Mouse (Mus musculus) adrenal gland, postnatal 10 days (tissue): Measurements from ENCODE around the gene Prkd1. TPM values are rescaled to one million over a fixed set of nuclear protein-coding genes. Genes with fewer than 3 reads are reported as not detected.

Source experiments
- DNase-seq: peaks from one replicate; pipeline ENCODE4 v3.0.0; 2021; ENCODE audit warnings: mixed read lengths
- total RNA-seq, 2 experiments: library from RNA; stranded (reverse); gene quantifications; 2 replicates each; pipeline ENCODE4 v1.2.3; 2021

Gene Prkd1
- total RNA-seq, 2 experiments from 2014 or later, result 10.0 to 13.1 TPM

DNA sequence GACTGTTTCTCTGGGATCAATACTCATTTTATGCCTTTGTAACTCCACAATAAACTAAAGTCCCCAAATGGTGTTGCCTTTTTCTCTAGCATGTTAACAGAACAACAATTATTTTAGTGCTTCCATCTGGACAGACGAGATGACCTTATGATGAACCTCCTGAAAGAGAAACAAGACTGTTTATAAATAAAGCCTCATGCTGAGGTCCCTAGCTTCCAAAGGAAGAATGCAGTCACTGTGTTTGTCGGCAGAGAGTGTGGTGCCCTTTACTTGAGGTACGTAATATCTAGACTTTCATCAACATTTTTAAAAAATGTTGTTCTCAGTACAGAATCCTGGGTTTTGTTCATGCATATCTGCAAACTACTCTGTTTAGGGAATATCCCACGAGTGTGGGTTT, 90.7 kb downstream of the Prkd1 start:
- no peak for DNase-seq

DNA sequence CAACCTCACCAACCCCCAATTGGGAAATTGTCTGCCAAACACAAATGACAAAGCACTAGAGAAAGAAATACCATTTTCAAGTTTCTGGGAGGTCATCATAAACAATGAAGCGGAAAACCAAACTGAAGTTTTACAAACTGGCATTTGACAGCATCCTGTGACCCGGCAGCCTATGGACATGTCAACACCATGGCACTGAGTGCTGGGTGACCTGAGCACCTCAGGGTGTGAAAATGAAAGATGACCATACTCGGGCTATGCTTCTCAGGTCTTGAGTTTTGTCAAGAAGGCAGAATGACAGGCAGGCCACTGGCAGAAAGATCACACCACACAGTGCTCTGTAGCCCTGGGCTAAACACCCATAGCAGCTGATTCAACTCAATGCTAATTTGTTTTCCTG, 94.7 kb downstream of the Prkd1 start:
- DNase-seq, result no peak

GRCm38 (mm10) chr12:50549860-50550555, 98.9 kb downstream of the Prkd1 start:
- peak; percentile 77 for DNase-seq

DNA sequence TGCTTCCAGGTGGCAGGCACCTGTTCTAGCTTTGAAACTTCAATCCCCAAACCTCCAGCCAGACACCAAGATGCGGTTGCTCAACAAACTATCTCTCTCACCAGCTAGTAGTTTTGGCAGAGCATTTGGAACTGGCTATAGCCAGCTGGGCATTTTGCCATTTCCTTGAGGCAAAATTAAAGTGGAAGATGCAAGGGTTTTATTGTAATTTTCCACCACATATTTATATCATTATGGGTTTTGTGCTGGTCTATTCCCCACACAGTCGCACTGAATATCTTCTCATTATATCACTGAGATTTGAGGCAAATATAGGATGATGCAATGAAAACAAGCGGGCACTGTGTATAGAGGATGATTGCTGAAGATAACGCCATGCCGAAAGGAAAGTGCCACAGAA, 102.5 kb downstream of the Prkd1 start:
- DNase-seq, result peak; percentile 66

GRCm38 (mm10) chr12:50545610-50545919, 103.3 kb downstream of the Prkd1 start:
- peak; percentile 26 for DNase-seq

- peak; percentile 62 for DNase-seq
Observed at GRCm38 (mm10) chr12:50544855-50545609, 103.9 kb downstream of the Prkd1 start.

- no peak for DNase-seq
Observed at GRCm38 (mm10) chr12:50540793-50541192, 108.1 kb downstream of the Prkd1 start.

DNA sequence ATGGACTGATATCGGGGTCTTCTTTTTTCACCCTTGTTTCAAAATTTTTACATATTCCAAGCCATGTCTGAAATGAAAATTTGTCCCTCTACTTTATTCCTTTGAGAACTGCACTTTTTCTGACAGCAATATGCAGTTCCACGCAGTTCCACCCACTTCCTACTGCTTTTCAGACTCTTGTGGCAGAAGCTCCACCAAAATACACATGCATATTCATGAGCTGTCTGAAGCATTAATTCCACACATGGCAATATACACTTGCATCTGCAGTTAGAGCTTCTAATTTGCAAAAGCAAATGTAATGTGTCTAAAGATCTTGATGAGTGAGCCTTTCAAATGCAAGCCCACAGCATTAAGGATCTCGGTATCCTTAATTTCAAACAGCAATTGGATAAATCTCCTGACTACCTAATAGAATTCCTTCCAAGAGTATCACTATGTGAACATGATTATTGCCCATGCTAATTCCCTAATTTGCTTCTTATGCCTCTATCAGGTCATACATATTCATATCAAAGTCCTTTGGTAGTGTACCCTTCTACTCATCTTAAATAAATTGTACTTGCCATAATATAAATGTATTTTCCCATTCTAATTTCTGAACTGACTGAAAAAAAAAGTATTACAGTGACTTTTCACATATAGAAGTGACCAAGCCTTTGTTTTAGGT, 110.5 kb downstream of the Prkd1 start:
- no peak for DNase-seq

DNA sequence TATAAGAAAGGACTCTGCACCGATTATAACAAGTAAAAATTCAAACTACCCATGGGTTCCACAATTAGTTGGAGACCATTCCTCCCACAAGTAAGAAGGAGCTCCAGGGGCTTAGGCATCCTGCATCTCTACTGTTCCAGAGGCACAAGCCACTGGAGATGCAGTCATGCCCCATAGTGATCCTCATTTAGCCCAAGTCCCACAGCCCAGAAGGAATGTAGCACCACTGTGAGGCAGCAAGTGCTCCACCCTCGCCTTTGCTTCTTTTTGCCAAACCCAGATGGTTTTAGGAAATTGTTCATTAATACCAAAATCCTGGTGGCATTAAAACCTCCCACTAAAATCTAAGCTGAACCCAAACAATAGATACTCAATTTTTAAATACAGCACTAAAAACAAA, 111.1 kb downstream of the Prkd1 start:
- DNase-seq, result no peak

GRCm38 (mm10) chr12:50537006-50537405, 111.9 kb downstream of the Prkd1 start:
- no peak for DNase-seq

GRCm38 (mm10) chr12:50528633-50529032, 120.3 kb downstream of the Prkd1 start:
- DNase-seq, result no peak

- no peak for DNase-seq
Observed at GRCm38 (mm10) chr12:50524061-50524460, 124.8 kb downstream of the Prkd1 start.

- no peak for DNase-seq
Observed at GRCm38 (mm10) chr12:50514526-50514925, 134.4 kb downstream of the Prkd1 start.

DNA sequence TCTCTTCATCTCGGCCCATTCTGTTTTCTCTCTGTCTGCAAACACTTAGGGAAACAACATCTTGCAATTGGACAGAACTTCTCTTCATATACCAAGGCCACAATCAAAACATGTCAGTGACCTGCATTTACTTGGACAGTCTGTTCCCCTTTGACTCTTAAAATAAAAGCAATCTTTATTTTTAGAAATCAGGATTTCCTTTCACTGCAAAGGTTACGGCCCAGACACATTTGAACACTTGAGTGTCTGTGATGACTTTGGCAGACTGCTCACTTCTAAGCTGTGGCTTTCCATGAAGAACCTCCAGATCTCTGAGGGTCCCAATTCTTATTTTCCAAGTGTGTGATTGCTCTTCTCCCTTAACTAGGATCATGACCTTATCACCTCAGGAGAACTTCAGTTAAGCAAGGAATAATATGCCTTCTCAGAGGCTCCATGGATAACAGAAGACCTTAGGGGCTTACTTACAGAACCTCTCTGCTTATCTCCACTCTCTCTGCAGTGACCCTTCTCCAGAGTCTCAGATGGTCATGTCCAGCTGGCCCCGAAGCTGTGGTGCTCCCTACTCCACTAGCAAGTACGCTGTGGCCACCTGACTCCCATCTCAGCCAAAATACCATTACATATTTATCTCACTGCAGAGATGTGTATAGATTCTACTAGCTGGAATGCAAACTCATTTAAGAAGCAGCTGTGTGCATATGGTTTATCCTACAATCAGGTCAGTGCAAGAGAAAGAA, 137.2 kb downstream of the Prkd1 start:
- DNase-seq, result no peak

DNA sequence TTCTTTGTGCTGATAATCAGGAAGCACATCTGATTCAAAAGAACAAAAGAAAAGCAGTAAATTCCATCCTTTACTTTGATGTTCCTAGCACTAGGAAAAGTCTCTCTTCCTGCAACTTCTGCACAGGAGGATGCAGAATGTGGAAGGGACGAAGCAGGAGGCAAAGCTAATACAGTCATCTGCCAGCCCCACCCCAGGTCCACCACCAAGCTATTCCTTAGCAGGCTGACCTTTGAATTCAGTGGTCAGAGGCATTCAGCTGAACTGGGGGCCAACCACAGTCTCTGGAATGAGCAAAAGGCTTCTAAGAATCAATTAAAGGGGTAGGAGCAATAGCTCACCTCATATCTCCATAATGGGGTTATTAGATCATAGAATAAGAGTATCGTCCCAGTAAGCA, 140.1 kb downstream of the Prkd1 start:
- no peak for DNase-seq

GRCm38 (mm10) chr12:50499796-50500504, 148.9 kb downstream of the Prkd1 start:
- no peak for DNase-seq

GRCm38 (mm10) chr12:50496006-50496405, 152.9 kb downstream of the Prkd1 start:
- DNase-seq, result no peak

DNA sequence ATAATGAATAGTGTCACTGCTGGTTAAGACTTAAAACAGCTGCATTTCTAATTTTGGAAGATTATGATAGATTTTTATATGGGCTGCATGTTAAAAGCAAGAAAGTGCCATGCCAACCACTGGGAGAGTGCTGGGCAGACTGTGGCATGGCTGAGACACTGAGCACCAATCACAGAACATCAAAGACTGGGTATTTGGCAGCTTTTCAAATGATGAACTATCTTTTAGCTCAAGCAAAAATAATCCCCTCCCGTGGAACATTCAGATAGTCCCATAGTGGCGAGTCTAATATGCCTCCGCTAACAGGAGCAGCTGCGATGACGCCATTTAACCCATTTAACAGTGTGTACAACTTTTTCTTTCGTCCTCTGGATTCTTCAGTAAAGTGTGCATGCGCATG, 169.1 kb downstream of the Prkd1 start:
- DNase-seq, result no peak

DNA sequence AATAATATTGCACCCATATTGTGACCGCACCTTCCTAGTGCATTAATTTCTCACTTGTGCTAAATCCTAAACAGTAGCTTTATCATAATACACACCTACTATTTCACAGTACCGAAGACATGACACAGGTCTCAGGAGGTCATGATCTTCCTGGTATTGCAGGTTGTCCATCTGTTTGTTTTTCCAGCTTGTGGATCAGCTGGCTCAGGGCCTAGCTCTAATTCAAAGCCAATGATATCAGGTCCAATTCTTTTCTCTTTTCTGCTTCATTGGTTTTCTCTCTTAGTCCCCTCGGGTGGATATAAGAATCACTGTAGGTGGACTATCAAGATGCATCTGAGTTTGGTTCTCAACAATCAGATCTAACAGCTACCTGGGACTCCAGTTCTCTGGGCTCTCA, 191.7 kb downstream of the Prkd1 start:
- no peak for DNase-seq

DNA sequence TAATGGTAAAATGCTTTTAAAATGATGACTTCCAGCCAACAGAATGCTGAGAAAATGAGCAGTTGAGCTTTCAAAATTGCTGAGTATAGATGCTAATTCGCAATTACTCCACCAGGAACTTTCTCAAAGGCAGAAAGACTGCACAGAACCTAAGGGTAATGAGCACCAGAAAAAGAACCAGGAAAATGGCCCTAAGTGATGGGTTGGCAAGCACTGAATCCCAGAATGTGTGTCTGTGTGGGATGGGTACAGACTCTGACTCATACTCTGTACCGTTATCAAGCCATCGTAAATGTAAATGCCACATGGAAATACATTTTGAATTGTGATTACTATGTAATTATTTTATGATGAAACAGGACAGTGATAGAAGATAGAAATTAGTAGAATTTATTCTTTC, 197.1 kb downstream of the Prkd1 start:
- DNase-seq, result no peak

GRCm38 (mm10) chr12:50436660-50437059, 212.2 kb downstream of the Prkd1 start:
- DNase-seq, result no peak

- no peak for DNase-seq
Observed at GRCm38 (mm10) chr12:50430129-50430703, 218.7 kb downstream of the Prkd1 start.
